Mouse (Mus musculus): ENCODE measurements at regions not wholly inside any gene's neighbourhood (a gene's known extent, or its start where the extent isn't known, plus 50 kb on each side); places are given as distances from the start of the nearest gene placed in this dataset.

DNA sequence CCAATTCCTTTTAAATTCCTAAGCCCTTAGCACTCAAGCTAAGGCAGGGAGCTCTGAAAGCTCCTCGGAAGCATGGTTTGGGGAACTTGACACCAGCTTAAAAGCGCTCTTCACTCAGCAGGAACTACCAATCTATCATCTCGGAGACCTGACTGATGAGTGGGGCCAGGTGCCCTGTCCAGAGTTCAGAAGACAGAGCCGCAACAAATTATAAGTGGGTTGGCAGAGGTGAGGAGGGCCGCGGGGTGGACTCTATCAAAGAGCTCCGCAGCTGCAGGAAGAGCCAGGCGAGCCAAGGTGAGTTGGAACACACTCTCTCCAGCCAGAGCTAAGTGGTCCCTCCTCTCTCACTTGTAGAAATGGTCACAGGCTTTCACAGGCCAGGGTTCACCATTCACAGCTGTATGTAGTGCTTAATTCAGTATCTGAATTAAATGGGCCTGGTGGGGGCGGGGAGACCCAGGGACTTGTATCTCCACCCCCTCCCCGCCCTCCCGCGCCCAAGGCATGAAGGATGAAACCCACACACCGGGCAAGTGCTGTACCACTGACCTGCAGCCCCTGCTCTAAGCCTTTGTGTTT lies 180.8 kb downstream of the Stim2 start:
- Histone ChIP-seq H3K4me1 (replicated peaks) (peaks cover 11% of the 10 kb centered on the region), H3K36me3 (no peaks in the 10 kb centered on the region), H3K27me3 (replicated peaks) (no peaks in the 10 kb centered on the region), H3K4me3 (replicated peaks) (no peak overlapping the region), H3K4me2 (replicated peaks) (no peak overlapping the region), H3K27ac (no peak overlapping the region), H3K9me3 (no peaks in the 10 kb centered on the region), H3K9ac (no peak overlapping the region)
- ATAC-seq: no peak
- 49% methylated on average over 13 of the region's 13 CpGs for WGBS

DNA sequence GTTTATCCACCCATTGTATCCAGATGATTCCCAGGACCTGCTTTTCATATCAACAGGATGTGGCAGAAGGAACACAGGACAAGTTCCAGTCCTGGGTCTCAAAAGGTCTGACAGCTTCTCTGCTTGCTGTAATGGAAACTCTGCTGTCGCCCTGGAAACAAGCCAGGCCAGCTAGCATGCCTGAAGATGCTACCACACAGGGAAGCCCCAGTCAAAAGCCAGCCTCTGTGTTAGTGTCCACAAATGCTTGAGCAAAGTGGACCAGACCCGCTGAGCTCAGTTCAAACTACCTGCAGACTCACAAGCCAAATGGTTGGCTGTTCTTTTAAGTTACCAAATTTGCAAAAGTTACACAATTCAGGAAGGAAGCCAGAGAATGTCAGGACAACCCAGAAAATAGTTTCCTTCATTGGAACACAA lies 181.9 kb downstream of the Stim2 start:
- Histone ChIP-seq H3K27me3 (replicated peaks) (no peaks in the 10 kb centered on the region), H3K9ac (no peak overlapping the region), H3K9me3 (no peaks in the 10 kb centered on the region), H3K4me1 (replicated peaks) (peaks cover 11% of the 10 kb centered on the region), H3K36me3 (no peaks in the 10 kb centered on the region), H3K4me2 (replicated peaks) (no peak overlapping the region), H3K4me3 (replicated peaks) (no peak overlapping the region), H3K27ac (peak overlapping the region; percentile 24; the same call in 1 of the 2 replicates)
- peak; percentile 56; the same call in 1 of the 2 replicates for ATAC-seq
- 28% methylated on average over 2 of the region's 2 CpGs for WGBS

GRCm38 (mm10) chr5:54180640-54181326 lies 182.5 kb downstream of the Stim2 start:
- Histone ChIP-seq H3K36me3 (no peaks in the 10 kb centered on the region), H3K27ac (no peak overlapping the region), H3K9me3 (no peaks in the 10 kb centered on the region), H3K4me3 (replicated peaks) (no peak overlapping the region), H3K9ac (no peak overlapping the region), H3K4me1 (replicated peaks) (peaks cover 11% of the 10 kb centered on the region), H3K4me2 (replicated peaks) (no peak overlapping the region), H3K27me3 (replicated peaks) (no peaks in the 10 kb centered on the region)
- no peak for ATAC-seq
- WGBS: 42% methylated on average over 10 of the region's 10 CpGs

GRCm38 (mm10) chr5:54181327-54181863 lies 183.1 kb downstream of the Stim2 start:
- Histone ChIP-seq H3K9me3 (no peaks in the 10 kb centered on the region), H3K27me3 (replicated peaks) (no peaks in the 10 kb centered on the region), H3K4me3 (replicated peaks) (no peak overlapping the region), H3K27ac (no peak overlapping the region), H3K4me1 (replicated peaks) (peaks cover 11% of the 10 kb centered on the region), H3K36me3 (no peaks in the 10 kb centered on the region), H3K9ac (no peak overlapping the region), H3K4me2 (replicated peaks) (no peak overlapping the region)
- 29% methylated on average over 13 of the region's 13 CpGs for WGBS
- no peak for ATAC-seq

DNA sequence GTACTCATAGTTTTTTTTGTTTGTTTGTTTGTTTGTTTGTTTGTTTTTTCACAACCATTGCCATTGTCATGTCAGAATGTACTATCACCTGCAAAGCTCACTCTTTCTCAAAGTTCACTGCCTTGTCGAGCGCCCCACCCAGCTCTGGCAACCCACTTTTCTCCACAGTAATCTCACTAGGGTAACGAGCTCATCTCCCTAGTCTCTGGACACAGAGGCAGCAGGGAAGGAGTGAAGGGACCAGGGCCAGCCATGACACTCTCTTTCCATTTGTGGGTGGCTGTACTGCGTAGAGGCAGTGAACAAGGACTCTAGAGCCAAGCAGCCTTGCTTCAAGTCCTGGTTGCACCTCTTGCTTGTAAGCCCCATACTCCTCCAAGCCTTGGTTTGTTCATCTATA lies 184.5 kb downstream of the Stim2 start:
- Histone ChIP-seq H3K27me3 (replicated peaks) (no peaks in the 10 kb centered on the region), H3K9ac (no peak overlapping the region), H3K9me3 (no peaks in the 10 kb centered on the region), H3K4me3 (replicated peaks) (no peak overlapping the region), H3K27ac (no peak overlapping the region), H3K4me2 (replicated peaks) (no peak overlapping the region), H3K4me1 (replicated peaks) (peaks cover 11% of the 10 kb centered on the region), H3K36me3 (no peaks in the 10 kb centered on the region)
- 94% methylated on average over 4 of the region's 4 CpGs for WGBS
- ATAC-seq: no peak

DNA sequence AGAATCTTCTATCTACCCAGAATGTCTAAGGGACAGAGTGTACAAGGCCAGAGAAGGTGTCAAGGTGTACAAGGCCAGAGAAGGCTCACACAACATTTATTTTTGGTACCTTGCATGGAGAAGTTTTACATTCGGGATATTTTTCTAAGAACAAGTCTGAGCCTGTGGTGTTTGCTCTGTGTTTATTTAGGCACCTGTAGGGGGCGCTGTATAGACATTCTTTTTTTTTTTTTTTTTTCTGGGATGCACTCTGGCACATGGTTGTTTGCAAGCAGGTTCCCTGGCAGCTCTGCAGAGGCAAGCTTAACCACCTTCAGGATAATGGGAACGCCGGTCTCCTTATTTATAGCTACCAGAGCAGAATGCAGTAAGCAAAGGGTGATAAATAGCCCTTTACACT lies 187.4 kb downstream of the Stim2 start:
- Histone ChIP-seq H3K9me3 (no peaks in the 10 kb centered on the region), H3K36me3 (no peaks in the 10 kb centered on the region), H3K4me3 (replicated peaks) (no peak overlapping the region), H3K27me3 (replicated peaks) (no peaks in the 10 kb centered on the region), H3K27ac (no peak overlapping the region), H3K9ac (no peak overlapping the region), H3K4me1 (replicated peaks) (peaks cover 5% of the 10 kb centered on the region; the same call in 1 of the 2 replicates), H3K4me2 (replicated peaks) (no peak overlapping the region)
- 45% methylated on average over 4 of the region's 4 CpGs for WGBS
- ATAC-seq: no peak

DNA sequence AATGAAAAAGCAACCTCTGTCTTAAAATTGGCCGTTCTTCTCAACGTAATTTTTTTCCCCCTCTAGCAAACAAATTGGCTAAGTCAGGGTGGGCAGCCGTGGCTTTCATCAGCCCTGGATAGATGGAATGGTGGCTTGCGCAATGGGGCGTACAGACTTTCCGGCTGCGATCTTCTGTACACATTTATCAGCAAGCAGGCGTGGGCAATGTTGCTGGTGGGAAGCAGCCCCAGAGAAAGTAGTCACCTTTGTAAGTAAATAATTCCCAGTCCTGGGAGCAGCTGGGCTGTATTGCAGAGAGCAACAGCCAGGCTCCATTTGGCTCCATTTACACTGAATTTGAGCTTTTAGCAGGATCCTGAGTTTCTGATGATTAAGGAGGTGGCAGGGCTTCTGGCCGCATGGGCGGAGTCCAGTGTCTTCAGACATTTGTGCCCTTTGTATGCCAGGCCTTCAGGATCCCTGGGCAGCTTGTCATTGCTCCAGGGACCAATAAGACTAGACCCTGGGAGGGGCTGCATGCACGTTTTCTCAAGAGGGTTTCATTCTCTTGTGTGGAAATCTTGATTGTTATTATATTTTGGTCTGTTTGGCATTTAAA lies 187.9 kb downstream of the Stim2 start:
- no peak overlapping the region for H3K4me3 ChIP-seq (replicated peaks)
- H3K4me1 ChIP-seq (replicated peaks): peaks cover 3% of the 10 kb centered on the region; the same call in 1 of the 2 replicates
- no peak overlapping the region for H3K9ac ChIP-seq
- no peak for ATAC-seq
- no peaks in the 10 kb centered on the region for H3K36me3 ChIP-seq
- no peaks in the 10 kb centered on the region for H3K27me3 ChIP-seq (replicated peaks)
- H3K9me3 ChIP-seq: no peaks in the 10 kb centered on the region
- H3K27ac ChIP-seq: no peak overlapping the region
- no peak overlapping the region for H3K4me2 ChIP-seq (replicated peaks)
- WGBS: 54% methylated on average over 11 of the region's 11 CpGs

DNA sequence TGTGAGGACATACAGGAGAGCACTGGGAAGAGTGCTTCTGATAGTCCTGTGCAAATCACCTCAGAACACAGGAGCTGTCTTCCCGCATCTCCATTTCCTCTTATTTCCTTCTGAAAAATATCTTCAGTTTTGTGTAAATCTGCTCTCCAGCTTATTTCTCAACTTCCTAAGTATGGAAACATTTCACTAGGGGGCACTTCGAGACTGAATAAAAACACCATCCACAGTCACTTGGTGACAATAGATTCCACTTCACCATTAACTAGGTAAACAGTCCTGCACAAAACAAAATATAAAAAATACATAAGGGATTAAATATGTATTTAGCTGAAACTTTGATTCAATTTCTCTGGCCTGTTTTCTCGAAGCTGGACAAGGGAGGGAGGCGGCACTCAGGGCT lies 193.4 kb downstream of the Stim2 start:
- no peak overlapping the region for H3K4me2 ChIP-seq (replicated peaks)
- 65% methylated on average over 4 of the region's 4 CpGs for WGBS
- no peak for ATAC-seq
- no peak overlapping the region for H3K4me3 ChIP-seq (replicated peaks)
- no peaks in the 10 kb centered on the region for H3K4me1 ChIP-seq (replicated peaks)
- H3K36me3 ChIP-seq: no peaks in the 10 kb centered on the region
- no peak overlapping the region for H3K9ac ChIP-seq
- no peaks in the 10 kb centered on the region for H3K9me3 ChIP-seq
- no peak overlapping the region for H3K27ac ChIP-seq
- H3K27me3 ChIP-seq (replicated peaks): no peaks in the 10 kb centered on the region

GRCm38 (mm10) chr5:54194846-54195245 lies 196.5 kb downstream of the Stim2 start:
- WGBS: 71% methylated on average over 9 of the region's 9 CpGs
- no peak overlapping the region for H3K4me3 ChIP-seq (replicated peaks)
- no peaks in the 10 kb centered on the region for H3K4me1 ChIP-seq (replicated peaks)
- ATAC-seq: no peak
- H3K4me2 ChIP-seq (replicated peaks): no peak overlapping the region
- no peak overlapping the region for H3K9ac ChIP-seq
- H3K36me3 ChIP-seq: no peaks in the 10 kb centered on the region
- no peaks in the 10 kb centered on the region for H3K9me3 ChIP-seq
- no peak overlapping the region for H3K27ac ChIP-seq
- H3K27me3 ChIP-seq (replicated peaks): no peaks in the 10 kb centered on the region

- H3K36me3 ChIP-seq: no peaks in the 10 kb centered on the region
- WGBS: 67% methylated on average over 3 of the region's 3 CpGs
- H3K27me3 ChIP-seq (replicated peaks): no peaks in the 10 kb centered on the region
- H3K27ac ChIP-seq: no peak overlapping the region
- H3K9ac ChIP-seq: no peak overlapping the region
- H3K4me1 ChIP-seq (replicated peaks): no peaks in the 10 kb centered on the region
- no peak overlapping the region for H3K4me3 ChIP-seq (replicated peaks)
- no peak for ATAC-seq
- no peak overlapping the region for H3K4me2 ChIP-seq (replicated peaks)
- no peaks in the 10 kb centered on the region for H3K9me3 ChIP-seq
Observed at GRCm38 (mm10) chr5:54200032-54200431, 201.7 kb downstream of the Stim2 start.

GRCm38 (mm10) chr5:54200587-54200986 lies 202.3 kb downstream of the Stim2 start:
- H3K4me3 ChIP-seq (replicated peaks): no peak overlapping the region
- no peak overlapping the region for H3K4me2 ChIP-seq (replicated peaks)
- no peaks in the 10 kb centered on the region for H3K27me3 ChIP-seq (replicated peaks)
- H3K36me3 ChIP-seq: no peaks in the 10 kb centered on the region
- no peaks in the 10 kb centered on the region for H3K9me3 ChIP-seq
- no peak overlapping the region for H3K27ac ChIP-seq
- ATAC-seq: no peak
- 72% methylated on average over 5 of the region's 5 CpGs for WGBS
- no peak overlapping the region for H3K9ac ChIP-seq
- no peaks in the 10 kb centered on the region for H3K4me1 ChIP-seq (replicated peaks)

- ATAC-seq: no peak
- no peaks in the 10 kb centered on the region for H3K4me1 ChIP-seq (replicated peaks)
- H3K4me2 ChIP-seq (replicated peaks): no peak overlapping the region
- H3K27me3 ChIP-seq (replicated peaks): no peaks in the 10 kb centered on the region
- H3K4me3 ChIP-seq (replicated peaks): no peak overlapping the region
- H3K36me3 ChIP-seq: no peaks in the 10 kb centered on the region
- no peak overlapping the region for H3K9ac ChIP-seq
- H3K27ac ChIP-seq: no peak overlapping the region
- H3K9me3 ChIP-seq: no peaks in the 10 kb centered on the region
Observed at GRCm38 (mm10) chr5:54211457-54211856, 213.2 kb downstream of the Stim2 start.

Data from intestine, embryonic 15.5 days (tissue).